Mouse (Mus musculus) MEL (cell line): ENCODE data around the gene Kcnh6. TPM values are rescaled to one million over a fixed set of nuclear protein-coding genes. Genes with fewer than 3 reads are reported as not detected.

Experiments used
- DNase-seq: peaks from one replicate; pipeline ENCODE4 v3.0.0; 2011; ENCODE audit warnings: low read depth, low spot score
- H3K27ac ChIP-seq: 2 replicates; pipeline ENCODE4 v1.5.1; 2012; ENCODE audit warnings: low read depth, mild to moderate bottlenecking, control low read depth, low read length, moderate library complexity; ENCODE audit not compliant: control insufficient read depth
- H3K27me3 ChIP-seq, 2 experiments: fragments of 150-350 bp in 1 of 2; sonication (generic) in 1 of 2; 2 replicates each; pipeline ENCODE4 v1.6.1; 2012; ENCODE audit warnings: low read length in 2 of 2, mild to moderate bottlenecking in 2 of 2, improper control_type of control experiment in 1 of 2, moderate library complexity in 1 of 2; ENCODE audit not compliant: insufficient read depth in 2 of 2, control insufficient read depth in 1 of 2
- H3K36me3 ChIP-seq, 2 experiments: 2 replicates each; pipeline ENCODE4 v1.6.1; 2012 to 2014; ENCODE audit warnings: low read length in 2 of 2, improper control_type of control experiment in 1 of 2, inconsistent platforms in 1 of 2, mild to moderate bottlenecking in 1 of 2; ENCODE audit not compliant: insufficient read depth in 2 of 2, control insufficient read depth in 1 of 2
- H3K4me1 ChIP-seq, 2 experiments: fragments of 150-350 bp in 1 of 2; sonication (generic) in 1 of 2; 2 replicates each; pipeline ENCODE4 v1.6.1; 2012; ENCODE audit warnings: low read length in 2 of 2, improper control_type of control experiment in 1 of 2, mild to moderate bottlenecking in 1 of 2; ENCODE audit not compliant: insufficient read depth in 2 of 2, control insufficient read depth in 1 of 2
- H3K4me3 ChIP-seq, 2 experiments: fragments of 150-350 bp in 1 of 2; sonication (generic) in 1 of 2; 2 replicates each; pipeline ENCODE4 v1.5.1; 2012; ENCODE audit warnings: low read depth in 2 of 2, low read length in 2 of 2, mild to moderate bottlenecking in 2 of 2, moderate library complexity in 2 of 2, control low read depth in 1 of 2, improper control_type of control experiment in 1 of 2; ENCODE audit not compliant: control insufficient read depth in 1 of 2, insufficient read depth in 1 of 2
- H3K79me2 ChIP-seq: 2 replicates; pipeline ENCODE4 v1.6.1; 2012; ENCODE audit warnings: mild to moderate bottlenecking, low read length, moderate library complexity; ENCODE audit not compliant: control insufficient read depth, poor library complexity, insufficient read depth
- H3K9ac ChIP-seq: 2 replicates; pipeline ENCODE4 v1.6.1; 2012; ENCODE audit warnings: low read depth, mild to moderate bottlenecking, control low read depth, low read length, moderate library complexity; ENCODE audit not compliant: control insufficient read depth, poor library complexity, severe bottlenecking
- H3K9me3 ChIP-seq: fragments of 150-350 bp; sonication (generic); replicated peaks from 2 replicates; pipeline ENCODE4 v1.6.1; 2012; ENCODE audit warnings: mild to moderate bottlenecking, low read length, improper control_type of control experiment, moderate library complexity; ENCODE audit not compliant: insufficient read depth
- BHLHE40 ChIP-seq: IDR thresholded peaks from 2 replicates; pipeline ENCODE4 v1.6.1; 2012; ENCODE audit warnings: low read depth, mild to moderate bottlenecking, inconsistent platforms, low read length, improper control_type of control experiment, borderline replicate concordance
- CHD2 ChIP-seq: IDR thresholded peaks from 2 replicates; pipeline ENCODE4 v1.6.1; 2011; ENCODE audit warnings: low read length, improper control_type of control experiment
- CTCF ChIP-seq, 3 experiments: IDR thresholded peaks in 2 of 3; conservative IDR thresholded peaks in 1 of 3; 2 replicates each; pipeline ENCODE4 v1.5.1; 2011 to 2012; ENCODE audit warnings: low read length in 3 of 3, low read depth in 2 of 3, mild to moderate bottlenecking in 2 of 3, improper control_type of control experiment in 1 of 3, inconsistent platforms in 1 of 3, mixed read lengths in 1 of 3, moderate library complexity in 1 of 3; ENCODE audit not compliant: control insufficient read depth in 1 of 3, insufficient read depth in 1 of 3, poor library complexity in 1 of 3, severe bottlenecking in 1 of 3
- E2F4 ChIP-seq: IDR thresholded peaks from 2 replicates; pipeline ENCODE4 v1.6.1; 2011; ENCODE audit warnings: low read depth, low read length, improper control_type of control experiment, borderline replicate concordance
- ELF1 ChIP-seq: IDR thresholded peaks from 2 replicates; pipeline ENCODE4 v1.6.1; 2014; ENCODE audit warnings: low read depth, mild to moderate bottlenecking, inconsistent platforms, low read length, improper control_type of control experiment, moderate library complexity
- EP300 ChIP-seq, 2 experiments: IDR thresholded peaks; 2 replicates each; pipeline ENCODE4 v1.6.1; 2011; ENCODE audit warnings: improper control_type of control experiment in 2 of 2, low read length in 2 of 2, low read depth in 1 of 2, mild to moderate bottlenecking in 1 of 2
- HCFC1 ChIP-seq: IDR thresholded peaks from 2 replicates; pipeline ENCODE4 v1.6.1; 2012; ENCODE audit warnings: low read depth, mild to moderate bottlenecking, inconsistent platforms, low read length, improper control_type of control experiment, moderate library complexity
- KAT2A ChIP-seq: conservative IDR thresholded peaks from 2 replicates; pipeline ENCODE4 v1.6.1; 2012; ENCODE audit warnings: low read depth, low read length, improper control_type of control experiment, inconsistent platforms
- MAFK ChIP-seq: IDR thresholded peaks from 2 replicates; pipeline ENCODE4 v1.6.1; 2011; ENCODE audit warnings: low read depth, mild to moderate bottlenecking, low read length, improper control_type of control experiment, borderline replicate concordance
- MAX ChIP-seq: IDR thresholded peaks from 2 replicates; pipeline ENCODE4 v1.6.1; 2011; ENCODE audit warnings: low read length, improper control_type of control experiment
- MAZ ChIP-seq: IDR thresholded peaks from 2 replicates; pipeline ENCODE4 v1.6.1; 2012; ENCODE audit warnings: low read depth, mild to moderate bottlenecking, inconsistent platforms, low read length, improper control_type of control experiment
- MEF2A ChIP-seq: IDR thresholded peaks from 2 replicates; pipeline ENCODE4 v1.6.1; 2014; ENCODE audit warnings: low read depth, mild to moderate bottlenecking, inconsistent platforms, low read length, improper control_type of control experiment; ENCODE audit not compliant: poor library complexity, insufficient replicate concordance, severe bottlenecking; ENCODE audit errors: extremely low read depth
- MXI1 ChIP-seq: IDR thresholded peaks from 2 replicates; pipeline ENCODE4 v1.6.1; 2011; ENCODE audit warnings: mild to moderate bottlenecking, low read depth, low read length, improper control_type of control experiment
- NRF1 ChIP-seq: IDR thresholded peaks from 2 replicates; pipeline ENCODE4 v1.6.1; 2014; ENCODE audit warnings: low read depth, mild to moderate bottlenecking, inconsistent platforms, low read length, improper control_type of control experiment, moderate library complexity; ENCODE audit not compliant: poor library complexity, insufficient read depth, severe bottlenecking
- POLR2A ChIP-seq, 2 experiments: IDR thresholded peaks; 2 replicates each; pipeline ENCODE4 v1.6.1; 2011 to 2012; ENCODE audit warnings: low read length in 2 of 2, mild to moderate bottlenecking in 2 of 2, control low read depth in 1 of 2, improper control_type of control experiment in 1 of 2, low read depth in 1 of 2, moderate library complexity in 1 of 2; ENCODE audit not compliant: control insufficient read depth in 1 of 2, insufficient read depth in 1 of 2, poor library complexity in 1 of 2
- RCOR1 ChIP-seq: IDR thresholded peaks from 2 replicates; pipeline ENCODE4 v1.6.1; 2012; ENCODE audit warnings: low read depth, mild to moderate bottlenecking, inconsistent platforms, low read length, improper control_type of control experiment
- SIN3A ChIP-seq: IDR thresholded peaks from 2 replicates; pipeline ENCODE4 v1.6.1; 2012; ENCODE audit warnings: low read length, improper control_type of control experiment, inconsistent platforms
- TBP ChIP-seq: IDR thresholded peaks from 2 replicates; pipeline ENCODE4 v1.8.0; 2011; ENCODE audit warnings: low read depth, low read length, improper control_type of control experiment
- TCF12 ChIP-seq: IDR thresholded peaks from 2 replicates; pipeline ENCODE4 v1.6.1; 2014; ENCODE audit warnings: low read depth, mild to moderate bottlenecking, inconsistent platforms, low read length, improper control_type of control experiment, moderate library complexity
- UBTF ChIP-seq: IDR thresholded peaks from 2 replicates; pipeline ENCODE4 v1.6.1; 2012; ENCODE audit warnings: low read depth, mild to moderate bottlenecking, inconsistent platforms, low read length, improper control_type of control experiment, moderate library complexity, borderline replicate concordance; ENCODE audit not compliant: insufficient read depth
- USF2 ChIP-seq, 2 experiments: IDR thresholded peaks; 2 replicates each; pipeline ENCODE4 v1.6.1; 2011 to 2012; ENCODE audit warnings: improper control_type of control experiment in 2 of 2, low read length in 2 of 2, borderline replicate concordance in 1 of 2, inconsistent platforms in 1 of 2, low read depth in 1 of 2, mild to moderate bottlenecking in 1 of 2; ENCODE audit not compliant: insufficient read depth in 1 of 2
- ZKSCAN1 ChIP-seq: IDR thresholded peaks from 2 replicates; pipeline ENCODE4 v1.6.1; 2012; ENCODE audit warnings: low read depth, mild to moderate bottlenecking, inconsistent platforms, low read length, improper control_type of control experiment, moderate library complexity
- ZMIZ1 ChIP-seq: IDR thresholded peaks from 2 replicates; pipeline ENCODE4 v1.6.1; 2012; ENCODE audit warnings: low read depth, mild to moderate bottlenecking, inconsistent platforms, low read length, improper control_type of control experiment, moderate library complexity
- polyA plus RNA-seq, 2 experiments: library from polyadenylated mRNA; stranded (reverse) in 1 of 2; unstranded in 1 of 2; fragments of >175 nt in 1 of 2; fragments of >200 nt in 1 of 2; gene quantifications; 2 replicates each; pipeline versions ENCODE4 v1.2.1 to v1.2.4; 2012; ENCODE audit warnings: low replicate concordance in 2 of 2, low read depth in 1 of 2; ENCODE audit not compliant: insufficient read length in 2 of 2, insufficient read depth in 1 of 2, missing spikeins in 1 of 2
- total RNA-seq: library from RNA; depleted of rRNA; stranded (reverse); fragments of 300-350 nt; gene quantifications from 2 replicates; pipeline ENCODE4 v1.2.3, GENCODE M21; 2012; rRNA removed

Gene Kcnh6
- total RNA-seq = 0.04 TPM in 1 of 2 replicates, not detected in the other
- under 1 TPM in 1 of 2 experiments, not detected in 1; 0.07 TPM for polyA plus RNA-seq

GRCm38 (mm10) chr11:106007821-106008220 is at the start of gene Kcnh6:
Gene Kcnh6 (plus strand): TSS chr11:106008124.
- H3K27me3 ChIP-seq = peaks cover 6 to 22% of the 10 kb centered on the region in 2 experiments

GRCm38 (mm10) chr11:105958566-105958965 is 49.4 kb upstream of the Kcnh6 start:
- 0 out of 4 replicates have a peak, but pooled peaks cover 0 to 2% of the 10 kb centered on the region in 2 experiments for H3K36me3 ChIP-seq
- no peak overlapping the region for H3K4me3 ChIP-seq
- no peaks in the 10 kb centered on the region for H3K9me3 ChIP-seq
- peaks cover under 1 to 2% of the 10 kb centered on the region in 2 experiments; a peak in 1 of 4 replicates for H3K27me3 ChIP-seq
- H3K79me2 ChIP-seq = no peaks in the 10 kb centered on the region
- TF ChIP-seq ZMIZ1 (no peak), MAFK (no peak), EP300 (IDR thresholded peaks at IDR 0.05; ENCODE audit: low read depth in 1 of 2, low read length in 2 of 2) (no peak), MEF2A (no peak), HCFC1 (no peak), UBTF (no peak), CTCF (IDR thresholded peaks at IDR 0.05 in 2 of 3, conservative IDR thresholded peaks at IDR 0.05 in 1 of 3; ENCODE audit: control insufficient read depth in 1 of 3, insufficient read depth in 1 of 3, low read depth in 2 of 3, low read length in 3 of 3, poor library complexity in 1 of 3, severe bottlenecking in 1 of 3) (no peak), POLR2A (IDR thresholded peaks at IDR 0.05; ENCODE audit: control insufficient read depth in 1 of 2, insufficient read depth in 1 of 2, low read depth in 1 of 2, low read length in 2 of 2, poor library complexity in 1 of 2) (no peak)
- no peak overlapping the region for H3K27ac ChIP-seq
- DNase-seq = no peak
- peaks cover 2 to 12% of the 10 kb centered on the region in 2 experiments; a peak in 3 of 4 replicates for H3K4me1 ChIP-seq
- H3K9ac ChIP-seq = no peak overlapping the region

More at GRCm38 (mm10) chr11:106007821-106008220, at the start of gene Kcnh6:
- 0 out of 4 replicates have a peak, but pooled peaks cover 0 to 3% of the 10 kb centered on the region in 2 experiments for H3K4me1 ChIP-seq
- no peak within 1 kb of the TSS for H3K9ac ChIP-seq
- no peaks in the 10 kb centered on the region for H3K79me2 ChIP-seq
- no peaks in the 10 kb centered on the region for H3K9me3 ChIP-seq
- no peak within 1 kb of the TSS for H3K27ac ChIP-seq
- no peak for TF ChIP-seq EP300 (IDR thresholded peaks at IDR 0.05; ENCODE audit: low read depth in 1 of 2, low read length in 2 of 2)
- peak; percentile 86 for TF ChIP-seq MAX
- TF ChIP-seq MXI1 = peak; percentile 99
- TF ChIP-seq USF2 (IDR thresholded peaks at IDR 0.05; ENCODE audit: borderline replicate concordance in 1 of 2, insufficient read depth in 1 of 2, low read depth in 1 of 2, low read length in 2 of 2) = no peak
- peak; percentile 94 for TF ChIP-seq MAZ
- TF ChIP-seq HCFC1 = 0 out of 2 replicates have a peak, but pooled peaks have one; percentile 31
- TF ChIP-seq RCOR1 = no peak
- TF ChIP-seq ZKSCAN1 = no peak
- TF ChIP-seq CTCF (IDR thresholded peaks at IDR 0.05 in 2 of 3, conservative IDR thresholded peaks at IDR 0.05 in 1 of 3; ENCODE audit: control insufficient read depth in 1 of 3, insufficient read depth in 1 of 3, low read depth in 2 of 3, low read length in 3 of 3, poor library complexity in 1 of 3, severe bottlenecking in 1 of 3) = 0 out of 6 replicates have a peak, but pooled peaks of 1 of the 3 experiments have one; percentile 18
- no peak for TF ChIP-seq CHD2
- no peak for TF ChIP-seq TBP
- peak; percentile 98 for TF ChIP-seq SIN3A
- TF ChIP-seq NRF1 = 0 out of 2 replicates have a peak, but pooled peaks have one; percentile 38
- no peak for TF ChIP-seq E2F4
- TF ChIP-seq MEF2A = no peak
- TF ChIP-seq KAT2A = no peak
- TF ChIP-seq ELF1 = no peak
- TF ChIP-seq TCF12 = no peak
- TF ChIP-seq BHLHE40 = no peak
- TF ChIP-seq POLR2A (IDR thresholded peaks at IDR 0.05; ENCODE audit: control insufficient read depth in 1 of 2, insufficient read depth in 1 of 2, low read depth in 1 of 2, low read length in 2 of 2, poor library complexity in 1 of 2) = no peak
- no peaks in the 10 kb centered on the region for H3K36me3 ChIP-seq
- DNase-seq = peak; percentile 88
- no peak within 1 kb of the TSS for H3K4me3 ChIP-seq
